14 mouse cellular contexts compared by ENCODE assay signal in genomic region chr1:190661764-190662163, GRCm38 (mm10).
DNase-seq lines count a peak whose midpoint lies in the region; ATAC-seq and TF ChIP-seq lines count a peak whose summit lies in the region.
"Had no signal": no experiment of that assay in that cellular context is flagged by ENCODE, and none has a peak within 500 bp of the region (broad histone marks: within the 10 kb centered on the region; RNA-seq: fewer than 3 reads in every experiment).

No protein-coding gene starts in this region.

- TF ChIP-seq CTCF in layer of hippocampus, adult 2 months (conservative IDR thresholded peaks at IDR 0.05): no peak

- DNase-seq in forebrain, embryonic 11.5 days (ENCODE audit: low spot score): no peak
- no peak for DNase-seq in layer of hippocampus, adult 2 months (ENCODE audit: low spot score in 2 of 2)
- no peak for DNase-seq in layer of hippocampus, adult 18-20 months (ENCODE audit: low spot score in 2 of 2)
- peak; percentile 17 to 26 for DNase-seq in right cerebral cortex, postnatal 10 days (ENCODE audit: low spot score in 2 of 2)
- DNase-seq in right cerebral cortex, postnatal 36 days (ENCODE audit: low spot score in 2 of 2): no peak
- no peak for DNase-seq in left cerebral cortex, adult 11 months (ENCODE audit: low spot score)
- no peak for DNase-seq in cerebellum, postnatal 10 days
- DNase-seq: cerebellum, adult 9-10 months; thymus, adult 18-20 months had no signal

- H3K27ac ChIP-seq in forebrain, embryonic 11.5 days (ENCODE audit: low read depth, low read length): 0 out of 2 replicates have a peak overlapping the region, but pooled peaks have one; percentile 25
- no peak overlapping the region for H3K27ac ChIP-seq in forebrain, embryonic 13.5 days
- peak overlapping the region; percentile 84; the same call in 1 of the 2 replicates for H3K27ac ChIP-seq in layer of hippocampus, adult 2 months
- H3K27ac ChIP-seq: hindbrain, embryonic 15.5 days; kidney, postnatal 0 days; liver, embryonic 14.5 days; macrophage had no signal

- 0 out of 2 replicates have a peak overlapping the region, but pooled peaks have one; percentile 16 for H3K9ac ChIP-seq in forebrain, embryonic 11.5 days (ENCODE audit: low read length)
- no peak overlapping the region for H3K9ac ChIP-seq in forebrain, embryonic 13.5 days
- H3K9ac ChIP-seq: hindbrain, embryonic 15.5 days; liver, embryonic 14.5 days had no signal

- H3K9me3 ChIP-seq in forebrain, embryonic 11.5 days (ENCODE audit: control insufficient read depth, low read length): no peaks in the 10 kb centered on the region
- no peaks in the 10 kb centered on the region for H3K9me3 ChIP-seq in forebrain, embryonic 13.5 days (replicated peaks)
- H3K9me3 ChIP-seq: hindbrain, embryonic 15.5 days had no signal

- no peaks in the 10 kb centered on the region; the same call in 1 of the 2 replicates for H3K27me3 ChIP-seq in forebrain, embryonic 11.5 days (ENCODE audit: control insufficient read depth, insufficient read depth, low read length)
- peaks cover 3% of the 10 kb centered on the region; the same call in 1 of the 2 replicates for H3K27me3 ChIP-seq in forebrain, embryonic 13.5 days
- H3K27me3 ChIP-seq: hindbrain, embryonic 15.5 days had no signal

- no peak overlapping the region for H3K4me3 ChIP-seq in forebrain, embryonic 11.5 days (ENCODE audit: low read depth, low read length)
- no peak overlapping the region for H3K4me3 ChIP-seq in forebrain, embryonic 13.5 days
- H3K4me3 ChIP-seq in layer of hippocampus, adult 2 months: no peak overlapping the region
- H3K4me3 ChIP-seq: hindbrain, embryonic 15.5 days had no signal

- peaks cover 9% of the 10 kb centered on the region for H3K4me1 ChIP-seq in forebrain, embryonic 11.5 days (replicated peaks; ENCODE audit: control insufficient read depth, insufficient read depth, low read length)
- H3K4me1 ChIP-seq in forebrain, embryonic 13.5 days: peaks cover 35% of the 10 kb centered on the region

- WGBS in forebrain, embryonic 11.5 days: 49% methylated on average over 4 of the region's 4 CpGs
- WGBS in forebrain, embryonic 13.5 days: 50% methylated on average over 4 of the region's 4 CpGs

- H3K4me2 ChIP-seq in forebrain, embryonic 11.5 days (ENCODE audit: low read depth, low read length, severe bottlenecking): no peak overlapping the region
- H3K4me2 ChIP-seq in forebrain, embryonic 13.5 days: no peak overlapping the region
- H3K4me2 ChIP-seq: hindbrain, embryonic 15.5 days had no signal

- ATAC-seq in forebrain, embryonic 11.5 days (replicated peaks; ENCODE audit: low FRiP score): peak; percentile 35
- no peak; the same call in 1 of the 2 replicates for ATAC-seq in forebrain, embryonic 13.5 days

- H3K36me3 ChIP-seq in forebrain, embryonic 11.5 days (ENCODE audit: control insufficient read depth, insufficient read depth, low read length): no peaks in the 10 kb centered on the region
- no peaks in the 10 kb centered on the region for H3K36me3 ChIP-seq in forebrain, embryonic 13.5 days (ENCODE audit: poor library complexity, severe bottlenecking)
- H3K36me3 ChIP-seq: hindbrain, embryonic 15.5 days had no signal

Comparison
In these comparisons a context has a peak if more than half of its experiments do, and no peak if none do; other contexts are left out.
1. DNase-seq: peak in right cerebral cortex, postnatal 10 days (2 of 2); none in forebrain, embryonic 11.5 days (single experiment), layer of hippocampus, adult 2 months (0 of 2), layer of hippocampus, adult 18-20 months (0 of 2), right cerebral cortex, postnatal 36 days (0 of 2), left cerebral cortex, adult 11 months (single experiment) and cerebellum, postnatal 10 days (0 of 2).